Mouse (Mus musculus): ENCODE results near the gene Adra1b.

GRCm38 (mm10) chr11:43773725-43774124 is 127.3 kb downstream of the Adra1b start:
- TF ChIP-seq POLR2A (IDR thresholded peaks at IDR 0.05; ENCODE audit: insufficient read depth, low read length), result no peak
- no peak for TF ChIP-seq CTCF (IDR thresholded peaks at IDR 0.05; ENCODE audit: low read depth, low read length)
- no peak for TF ChIP-seq EP300 (IDR thresholded peaks at IDR 0.05; ENCODE audit: insufficient read depth, low read depth, low read length)
